25 mouse cellular contexts compared by ENCODE assay signal in the genomic region with DNA sequence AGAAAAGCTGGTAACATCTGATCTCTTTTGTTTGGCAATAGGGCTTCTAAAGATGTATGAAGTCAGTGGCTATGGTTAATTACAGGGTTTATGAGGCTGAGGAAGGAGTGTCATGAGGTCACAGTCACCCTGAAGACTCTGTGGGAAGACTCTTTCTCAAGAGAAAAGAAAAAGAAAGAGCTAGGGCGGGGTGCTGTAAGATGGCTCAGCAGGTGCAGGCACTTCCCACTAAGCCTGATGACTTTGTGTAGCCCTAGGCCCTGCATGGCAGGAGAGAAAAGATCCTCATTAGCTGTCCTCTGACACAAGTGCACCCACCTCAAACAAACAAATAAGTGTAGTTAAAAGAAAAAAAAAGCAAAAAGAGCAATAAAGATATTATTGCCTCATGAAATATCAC.
DNase-seq lines count a peak whose midpoint lies in the region; ATAC-seq and TF ChIP-seq lines count a peak whose summit lies in the region.
"Had no signal": no experiment of that assay in that cellular context is flagged by ENCODE, and none has a peak within 500 bp of the region (broad histone marks: within the 10 kb centered on the region; RNA-seq: fewer than 3 reads in every experiment).

No protein-coding gene starts in this region.

- 65% methylated on average over 1 of the region's 1 CpGs for WGBS in forebrain, postnatal 0 days
- 68% methylated on average over 1 of the region's 1 CpGs for WGBS in forebrain, embryonic 11.5 days
- 63% methylated on average over 1 of the region's 1 CpGs for WGBS in intestine, embryonic 15.5 days

- no peak for DNase-seq in forebrain, postnatal 0 days
- DNase-seq in forebrain, embryonic 11.5 days (ENCODE audit: low spot score), result no peak
- peak; percentile 22 for DNase-seq in thymus, postnatal 25 days
- DNase-seq in thymus, adult 18-20 months, result no peak
- peak; percentile 19 for DNase-seq in thymus, postnatal 4 days
- DNase-seq in natural killer cell, adult 2 months (ENCODE audit: low spot score in 2 of 2), result no peak
- DNase-seq in ovary, postnatal 14 days (ENCODE audit: low spot score), result no peak
- DNase-seq: cerebellum, adult 11 months; cerebellum, adult 9-10 months; gastrocnemius, adult 2 months; heart, postnatal 4 days; kidney, adult 18-20 months; kidney, postnatal 25 days; lung, embryonic 14.5 days; lung, postnatal 14 days; right cerebral cortex, postnatal 14 days had no signal

- H3K27ac ChIP-seq in forebrain, postnatal 0 days (ENCODE audit: low read depth, low read length), result no peak overlapping the region
- no peak overlapping the region for H3K27ac ChIP-seq in forebrain, embryonic 11.5 days (ENCODE audit: low read depth, low read length)
- no peak overlapping the region for H3K27ac ChIP-seq in intestine, embryonic 15.5 days
- H3K27ac ChIP-seq: embryonic facial prominence, embryonic 12.5 days; gastrocnemius, adult 2 months; hindbrain, embryonic 13.5 days; kidney, embryonic 15.5 days; limb, embryonic 12.5 days; liver, embryonic 15.5 days; midbrain, embryonic 15.5 days; stomach, embryonic 15.5 days had no signal

- H3K27me3 ChIP-seq in forebrain, postnatal 0 days (ENCODE audit: insufficient read depth, low read length), result no peaks in the 10 kb centered on the region
- H3K27me3 ChIP-seq in forebrain, embryonic 11.5 days (ENCODE audit: control insufficient read depth, insufficient read depth, low read length), result no peaks in the 10 kb centered on the region
- no peaks in the 10 kb centered on the region for H3K27me3 ChIP-seq in intestine, embryonic 15.5 days (replicated peaks)
- H3K27me3 ChIP-seq: embryonic facial prominence, embryonic 12.5 days; hindbrain, embryonic 13.5 days; kidney, embryonic 15.5 days; limb, embryonic 12.5 days; liver, embryonic 15.5 days; midbrain, embryonic 15.5 days; stomach, embryonic 15.5 days had no signal

- TF ChIP-seq CTCF in forebrain, postnatal 0 days (IDR thresholded peaks at IDR 0.05; ENCODE audit: low read depth), result no peak

- peak; percentile 34 for ATAC-seq in forebrain, postnatal 0 days
- no peak for ATAC-seq in forebrain, embryonic 11.5 days (replicated peaks; ENCODE audit: low FRiP score)
- 0 out of 2 replicates have a peak, but pooled peaks have one; percentile 39 for ATAC-seq in intestine, embryonic 15.5 days
- ATAC-seq: midbrain, embryonic 15.5 days had no signal

- H3K4me3 ChIP-seq in forebrain, postnatal 0 days (ENCODE audit: low read depth, low read length), result no peak overlapping the region
- H3K4me3 ChIP-seq in forebrain, embryonic 11.5 days (ENCODE audit: low read depth, low read length), result no peak overlapping the region
- H3K4me3 ChIP-seq in intestine, embryonic 15.5 days (replicated peaks), result no peak overlapping the region
- H3K4me3 ChIP-seq: embryonic facial prominence, embryonic 12.5 days; gastrocnemius, adult 2 months; hindbrain, embryonic 13.5 days; kidney, embryonic 15.5 days; limb, embryonic 12.5 days; liver, embryonic 15.5 days; midbrain, embryonic 15.5 days; stomach, embryonic 15.5 days had no signal

- H3K36me3 ChIP-seq in forebrain, postnatal 0 days (ENCODE audit: insufficient read depth), result no peaks in the 10 kb centered on the region
- H3K36me3 ChIP-seq in forebrain, embryonic 11.5 days (ENCODE audit: control insufficient read depth, insufficient read depth, low read length), result no peaks in the 10 kb centered on the region
- no peaks in the 10 kb centered on the region for H3K36me3 ChIP-seq in intestine, embryonic 15.5 days
- H3K36me3 ChIP-seq: embryonic facial prominence, embryonic 12.5 days; hindbrain, embryonic 13.5 days; kidney, embryonic 15.5 days; limb, embryonic 12.5 days; liver, embryonic 15.5 days; midbrain, embryonic 15.5 days; stomach, embryonic 15.5 days had no signal

- H3K9ac ChIP-seq in forebrain, postnatal 0 days, result no peak overlapping the region
- H3K9ac ChIP-seq in forebrain, embryonic 11.5 days (ENCODE audit: low read length), result no peak overlapping the region
- no peak overlapping the region for H3K9ac ChIP-seq in intestine, embryonic 15.5 days
- H3K9ac ChIP-seq: embryonic facial prominence, embryonic 12.5 days; hindbrain, embryonic 13.5 days; kidney, embryonic 15.5 days; limb, embryonic 12.5 days; liver, embryonic 15.5 days; lung, embryonic 14.5 days; midbrain, embryonic 15.5 days; stomach, embryonic 15.5 days had no signal

- no peaks in the 10 kb centered on the region for H3K9me3 ChIP-seq in forebrain, postnatal 0 days (ENCODE audit: low read length)
- no peaks in the 10 kb centered on the region for H3K9me3 ChIP-seq in forebrain, embryonic 11.5 days (ENCODE audit: control insufficient read depth, low read length)
- no peaks in the 10 kb centered on the region for H3K9me3 ChIP-seq in intestine, embryonic 15.5 days
- H3K9me3 ChIP-seq: embryonic facial prominence, embryonic 12.5 days; hindbrain, embryonic 13.5 days; kidney, embryonic 15.5 days; limb, embryonic 12.5 days; liver, embryonic 15.5 days; midbrain, embryonic 15.5 days; stomach, embryonic 15.5 days had no signal

- no peak overlapping the region for H3K4me2 ChIP-seq in forebrain, postnatal 0 days (ENCODE audit: low read depth)
- no peak overlapping the region for H3K4me2 ChIP-seq in forebrain, embryonic 11.5 days (ENCODE audit: low read depth, low read length, severe bottlenecking)
- H3K4me2 ChIP-seq in intestine, embryonic 15.5 days (replicated peaks), result no peak overlapping the region
- H3K4me2 ChIP-seq: embryonic facial prominence, embryonic 12.5 days; heart, embryonic 11.5 days; hindbrain, embryonic 13.5 days; kidney, embryonic 15.5 days; limb, embryonic 12.5 days; liver, embryonic 15.5 days; lung, embryonic 14.5 days; midbrain, embryonic 15.5 days; stomach, embryonic 15.5 days had no signal

- H3K4me1 ChIP-seq in forebrain, postnatal 0 days (ENCODE audit: insufficient read depth), result no peaks in the 10 kb centered on the region
- H3K4me1 ChIP-seq in forebrain, embryonic 11.5 days (replicated peaks; ENCODE audit: control insufficient read depth, insufficient read depth, low read length), result no peaks in the 10 kb centered on the region
- H3K4me1 ChIP-seq in intestine, embryonic 15.5 days (replicated peaks), result no peaks in the 10 kb centered on the region
- H3K4me1 ChIP-seq: embryonic facial prominence, embryonic 12.5 days; hindbrain, embryonic 13.5 days; kidney, embryonic 15.5 days; limb, embryonic 12.5 days; liver, embryonic 15.5 days; midbrain, embryonic 15.5 days; stomach, embryonic 15.5 days had no signal

Comparison
In these comparisons a context has a peak if more than half of its experiments do, and no peak if none do; other contexts are left out.
1. DNase-seq: peak in thymus, postnatal 25 days (single experiment) and thymus, postnatal 4 days (single experiment); none in forebrain, postnatal 0 days (single experiment), forebrain, embryonic 11.5 days (single experiment), thymus, adult 18-20 months (0 of 2), natural killer cell, adult 2 months (0 of 2) and ovary, postnatal 14 days (single experiment).